Mouse (Mus musculus) liver, adult 2 months (tissue): ENCODE measurements at regions not wholly inside any gene's neighbourhood (a gene's known extent, or its start where the extent isn't known, plus 50 kb on each side); places are given as distances from the start of the nearest gene placed in this dataset.

Experiments used
- CTCF ChIP-seq: fragments of 200-500 bp; IDR thresholded peaks from 2 replicates; pipeline ENCODE4 v1.5.1; 2011; ENCODE audit warnings: low read depth, low read length, control low read depth
- POLR2A ChIP-seq: fragments of 200-500 bp; IDR thresholded peaks from 2 replicates; pipeline ENCODE4 v1.6.1; 2011; ENCODE audit warnings: low read length, control low read depth; ENCODE audit not compliant: insufficient read depth; ENCODE audit errors: extremely low read depth

DNA sequence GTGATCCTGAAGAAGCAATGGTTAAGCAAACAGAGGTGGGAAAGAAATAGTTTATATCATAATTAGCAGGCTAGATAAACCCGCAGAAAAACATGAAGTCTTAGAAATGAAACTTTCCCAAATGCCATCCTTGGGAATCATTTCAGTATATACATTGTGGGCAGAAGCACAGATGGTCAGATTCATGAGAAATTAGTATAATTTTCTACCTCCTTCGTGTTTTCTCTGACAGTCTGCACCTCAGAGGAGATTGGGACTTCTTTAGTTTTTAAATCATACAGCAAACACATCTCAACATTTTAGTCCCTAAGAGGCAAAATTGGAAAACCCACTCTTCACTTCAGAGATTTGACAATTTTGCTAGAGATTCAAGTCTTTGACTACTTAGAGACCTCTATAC lies 786.6 kb upstream of the Celf2 start:
- no peak for TF ChIP-seq CTCF
- no peak for TF ChIP-seq POLR2A
